Mouse (Mus musculus) ovary, adult 2 months (tissue): ENCODE measurements around the gene Defb10. TPM values are rescaled to one million over a fixed set of nuclear protein-coding genes. Genes with fewer than 3 reads are reported as not detected.

Source experiments
- polyA plus RNA-seq: library from polyadenylated mRNA; depleted of rRNA; stranded (reverse); fragments of >200 nt; gene quantifications from 2 replicates; pipeline ENCODE4 v1.2.3, GENCODE M21; 2012; rRNA removed

Defb10 gene
- polyA plus RNA-seq = not detected in 2 replicates

GRCm38 (mm10) chr8:21858586-21858985 lies at the start of gene Defb10:
TSS of gene Defb10 (plus strand) at chr8:21858901.

GRCm38 (mm10) chr8:21885321-21885720 lies 26.6 kb downstream of the Defb10 start, which contains the start of gene Defb9:
TSS of gene Defb9 (minus strand) at chr8:21885421.

GRCm38 (mm10) chr8:21906290-21906689 lies 47.6 kb downstream of the Defb10 start, which contains the start of gene Defb11:
TSS of gene Defb11 (minus strand) at chr8:21906412.

Other genes with a start within 250 kb of the Defb10 start
- not detected in 2 replicates for gene Defa26, start 240.7 kb upstream of the Defb10 start, polyA plus RNA-seq
- gene Defa17, start 203.1 kb upstream of the Defb10 start, polyA plus RNA-seq = not detected in 2 replicates
- gene Defa34, start 193.1 kb upstream of the Defb10 start, polyA plus RNA-seq = not detected in 2 replicates
- not detected in 2 replicates for gene AY761184, start 155.3 kb upstream of the Defb10 start, polyA plus RNA-seq
- gene Defa24, start 124.4 kb upstream of the Defb10 start, polyA plus RNA-seq = 0.80 and 1.1 TPM in 2 replicates
- gene Defb50, start 35.4 kb upstream of the Defb10 start, polyA plus RNA-seq = not detected in 2 replicates
- not detected in 2 replicates for gene Defb2, start 19.0 kb upstream of the Defb10 start, polyA plus RNA-seq
- not detected in 2 replicates for gene Defb9, start 26.5 kb downstream of the Defb10 start, polyA plus RNA-seq
- gene Defb11, start 47.5 kb downstream of the Defb10 start, polyA plus RNA-seq = not detected in 2 replicates
- gene Defb15, start 73.8 kb downstream of the Defb10 start, polyA plus RNA-seq = not detected in 2 replicates
- gene Defb35, start 79.5 kb downstream of the Defb10 start, polyA plus RNA-seq = not detected in 2 replicates
- gene Defb13, start 87.9 kb downstream of the Defb10 start, polyA plus RNA-seq = not detected in 2 replicates
- gene Fam90a1a, start 99.8 kb downstream of the Defb10 start, polyA plus RNA-seq = 0.35 and 0.60 TPM in 2 replicates
- not detected in 2 replicates for gene Ccdc70, start 110.9 kb downstream of the Defb10 start, polyA plus RNA-seq
- 0.20 and 0.31 TPM in 2 replicates for gene Atp7b, start 201.4 kb downstream of the Defb10 start, polyA plus RNA-seq
- 3.5 and 4.8 TPM in 2 replicates for gene Alg11, start 201.8 kb downstream of the Defb10 start, polyA plus RNA-seq